Mouse (Mus musculus) MN1 (cell line): Measurements from ENCODE around the gene Myo18a.
A peak's percentile ranks its signal among the peaks of the same experiment; 100 is the strongest.

ENCODE experiments used
- DNase-seq: peaks from one replicate; pipeline ENCODE4 v3.0.0-alpha.2; 2016; ENCODE audit warnings: low spot score

Myo18a gene

GRCm38 (mm10) chr11:77771879-77772713 lies 9.1 kb downstream of the Myo18a start:
- no peak for DNase-seq

GRCm38 (mm10) chr11:77775701-77776400 lies 12.8 kb downstream of the Myo18a start:
- no peak for DNase-seq

DNA sequence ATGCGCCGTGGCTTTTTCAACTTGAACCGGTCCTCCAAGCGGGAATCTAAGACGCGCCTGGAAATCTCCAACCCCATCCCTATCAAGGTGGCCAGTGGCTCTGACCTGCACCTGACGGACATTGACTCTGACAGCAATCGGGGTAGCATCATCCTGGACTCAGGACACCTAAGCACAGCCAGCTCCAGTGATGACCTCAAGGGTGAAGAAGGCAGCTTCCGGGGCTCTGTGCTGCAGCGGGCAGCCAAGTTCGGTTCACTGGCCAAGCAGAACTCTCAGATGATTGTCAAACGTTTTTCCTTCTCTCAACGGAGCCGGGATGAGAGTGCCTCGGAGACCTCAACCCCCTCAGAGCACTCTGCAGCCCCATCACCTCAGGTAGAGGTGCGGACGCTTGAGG lies 14.4 kb downstream of the Myo18a start:
- no peak for DNase-seq

DNA sequence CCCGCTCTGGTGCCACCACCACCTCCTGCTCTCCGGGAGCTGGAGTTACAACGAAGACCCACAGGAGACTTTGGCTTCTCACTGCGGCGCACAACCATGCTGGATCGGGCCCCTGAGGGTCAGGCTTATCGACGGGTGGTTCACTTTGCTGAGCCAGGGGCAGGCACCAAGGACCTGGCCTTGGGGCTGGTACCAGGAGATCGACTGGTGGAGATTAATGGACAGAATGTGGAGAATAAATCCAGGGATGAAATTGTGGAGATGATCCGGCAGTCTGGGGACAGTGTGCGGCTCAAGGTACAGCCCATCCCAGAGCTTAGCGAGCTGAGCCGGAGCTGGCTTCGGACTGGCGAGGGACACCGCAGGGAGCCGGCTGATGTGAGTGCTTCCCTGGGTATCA lies 14.9 kb downstream of the Myo18a start:
- no peak for DNase-seq

- DNase-seq, result no peak
Observed at GRCm38 (mm10) chr11:77779240-77779639, 16.2 kb downstream of the Myo18a start.

- peak; percentile 66 for DNase-seq
Observed at GRCm38 (mm10) chr11:77781088-77781487, 18.0 kb downstream of the Myo18a start.

DNA sequence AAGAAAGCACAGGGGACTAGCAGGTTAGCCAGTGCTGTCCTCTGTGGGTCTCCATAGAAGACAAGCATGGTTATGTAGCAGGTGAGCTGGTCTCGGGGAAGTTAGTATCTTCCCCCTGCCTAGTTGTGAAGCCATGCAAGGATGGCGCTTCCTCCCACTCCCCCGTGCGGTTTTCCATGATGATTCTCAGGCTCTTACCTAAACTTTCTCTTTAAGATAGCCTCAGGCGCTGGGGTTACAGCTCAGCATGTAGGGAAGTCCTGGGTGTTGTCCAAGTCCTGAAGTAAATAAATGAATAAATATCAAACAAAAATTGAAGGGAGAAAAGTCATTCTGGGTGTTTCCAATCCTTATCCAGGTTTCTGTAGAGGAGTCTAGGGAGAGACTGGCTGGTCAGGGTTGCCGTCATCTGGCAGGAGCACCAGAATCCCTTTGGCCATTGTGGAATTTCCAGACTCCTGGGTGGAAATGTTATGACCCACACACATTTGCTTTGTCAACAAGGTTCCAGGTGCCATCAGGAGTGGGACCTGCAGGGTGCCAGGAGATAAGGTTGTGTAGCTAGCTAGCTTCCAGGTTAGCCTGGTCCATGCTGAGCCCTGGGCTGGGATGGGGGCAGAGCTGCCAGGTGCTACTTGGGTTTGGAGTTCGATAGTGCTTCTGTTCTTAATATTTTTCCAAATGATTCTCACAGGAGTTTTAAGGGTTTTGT lies 19.2 kb downstream of the Myo18a start:
- no peak for DNase-seq

GRCm38 (mm10) chr11:77783211-77783746 lies 20.2 kb downstream of the Myo18a start:
- no peak for DNase-seq

DNA sequence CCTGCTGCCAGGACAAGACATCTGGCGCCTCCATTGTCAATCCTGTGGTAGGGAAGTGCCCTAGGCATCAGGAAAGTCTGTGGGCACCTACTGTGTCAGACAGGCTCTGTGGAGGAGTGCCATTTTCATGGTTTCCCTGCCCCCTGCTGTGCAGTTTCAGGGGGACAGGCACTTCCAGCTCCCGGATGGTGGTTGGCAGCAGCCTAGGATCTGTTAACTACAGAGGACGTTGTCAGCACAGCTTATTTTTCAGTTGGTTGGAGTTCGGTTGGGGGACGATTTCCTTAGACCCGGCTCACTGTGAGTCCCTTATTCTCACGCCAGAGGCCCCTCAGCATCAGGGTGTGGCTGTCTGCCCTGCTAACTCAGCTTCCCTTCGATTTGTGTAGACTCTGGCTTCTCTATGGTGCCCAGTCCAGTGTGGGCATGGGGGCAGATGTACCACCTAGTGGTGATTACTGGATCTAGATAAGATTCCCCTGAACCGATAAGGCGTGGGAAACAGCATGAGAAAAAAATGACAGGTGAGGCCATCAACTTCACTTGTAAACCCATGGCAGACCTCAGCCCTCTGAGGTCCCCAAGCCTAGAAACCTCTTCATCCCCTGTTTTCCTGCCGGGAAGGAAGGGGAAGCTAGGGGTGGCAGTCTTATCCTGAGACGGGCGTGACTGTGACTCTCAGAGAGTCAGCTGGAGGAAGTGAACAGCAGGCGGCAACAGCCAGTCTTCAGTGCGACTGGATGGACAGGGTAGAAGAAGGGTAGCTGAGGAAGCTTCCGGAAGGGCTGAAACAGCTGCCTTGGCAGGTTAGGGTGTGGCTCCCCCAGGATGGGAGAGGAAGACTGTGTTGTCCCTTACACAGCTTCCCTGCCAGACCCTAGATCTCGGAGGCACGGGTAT lies 21.0 kb downstream of the Myo18a start:
- no peak for DNase-seq

GRCm38 (mm10) chr11:77784894-77785293 lies 21.8 kb downstream of the Myo18a start:
- DNase-seq, result no peak

DNA sequence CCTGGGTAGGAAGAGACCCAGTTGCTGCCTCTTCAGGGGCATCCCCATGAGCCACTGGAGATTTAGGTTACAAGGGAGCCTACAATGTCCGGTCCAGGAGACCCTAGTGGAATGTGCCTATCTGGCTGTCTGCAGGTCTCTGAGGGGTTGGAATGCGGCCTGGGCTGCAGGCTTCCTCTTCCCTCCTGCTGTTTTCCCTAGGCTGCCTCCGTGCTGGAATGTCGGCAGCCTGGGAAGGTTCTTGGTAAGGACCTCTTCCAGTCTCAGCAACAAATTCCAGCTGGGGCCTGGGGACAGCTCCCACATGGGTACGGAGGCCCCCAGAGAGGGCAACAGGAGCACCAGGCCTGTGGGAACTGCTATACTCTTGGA lies 22.3 kb downstream of the Myo18a start:
- DNase-seq, result no peak

DNA sequence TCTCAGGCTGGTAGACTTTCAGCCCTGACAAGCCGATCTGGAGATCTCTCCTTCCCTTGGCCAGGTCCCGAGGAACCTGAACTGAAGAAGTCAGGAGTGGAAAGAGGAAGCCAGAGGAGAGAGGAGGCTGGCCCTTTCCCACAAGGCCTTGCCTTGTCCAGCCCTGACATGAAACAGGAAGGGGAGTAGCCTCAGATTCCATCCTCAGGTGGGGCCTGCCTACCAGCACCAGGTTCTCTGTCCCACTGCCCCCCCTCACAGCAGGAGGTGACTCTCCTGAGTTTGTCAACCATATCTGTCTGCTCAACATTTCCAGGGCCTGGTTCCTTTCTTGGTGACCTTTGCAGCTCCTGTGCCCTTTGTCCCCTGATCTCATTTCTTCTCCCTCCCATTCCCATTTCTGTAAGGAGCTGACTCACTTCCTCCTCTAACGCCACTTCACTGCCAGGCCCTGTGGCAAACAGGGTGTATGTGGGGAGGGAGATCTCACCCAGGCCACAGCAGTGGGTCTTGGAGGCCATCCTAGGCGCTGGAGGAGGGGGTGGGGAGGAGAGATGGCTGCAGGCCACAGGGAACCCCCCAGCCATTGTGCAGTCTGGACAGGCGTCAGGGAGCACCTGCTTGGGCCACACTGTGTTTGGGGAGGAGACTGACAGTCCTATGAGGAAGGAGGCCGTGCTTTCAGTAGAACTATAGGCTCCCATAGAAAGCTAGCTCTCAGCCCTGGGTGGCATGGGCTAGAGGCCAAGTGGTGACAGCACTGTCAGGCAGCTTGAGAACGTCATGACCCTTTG lies 22.9 kb downstream of the Myo18a start:
- DNase-seq, result peak; percentile 51

DNA sequence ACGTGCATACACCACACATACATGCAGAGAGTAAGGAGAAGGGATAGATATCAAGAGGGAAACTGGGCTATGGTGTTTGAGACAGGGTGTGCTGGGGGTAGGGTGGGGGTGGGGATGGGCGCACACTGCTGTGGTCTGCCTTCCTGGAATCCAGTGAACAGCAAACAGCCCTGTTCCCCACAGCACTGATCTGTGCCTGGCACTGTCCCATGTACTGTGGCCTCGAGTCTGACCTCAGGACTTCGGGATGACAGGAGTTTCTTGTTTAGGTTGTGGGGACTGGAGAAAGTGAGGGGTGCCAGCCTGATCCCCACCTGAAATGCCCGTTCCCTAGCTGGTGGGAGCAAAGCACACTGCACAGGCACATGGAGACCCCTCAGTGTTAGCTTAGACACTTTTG lies 24.7 kb downstream of the Myo18a start, which contains the start of gene Gm10277:
Gene Gm10277, minus strand, starts transcription at position 41 of the 400 bp plus-strand sequence.
- no peak for DNase-seq

GRCm38 (mm10) chr11:77789512-77789911 lies 26.5 kb downstream of the Myo18a start:
- DNase-seq, result no peak

DNA sequence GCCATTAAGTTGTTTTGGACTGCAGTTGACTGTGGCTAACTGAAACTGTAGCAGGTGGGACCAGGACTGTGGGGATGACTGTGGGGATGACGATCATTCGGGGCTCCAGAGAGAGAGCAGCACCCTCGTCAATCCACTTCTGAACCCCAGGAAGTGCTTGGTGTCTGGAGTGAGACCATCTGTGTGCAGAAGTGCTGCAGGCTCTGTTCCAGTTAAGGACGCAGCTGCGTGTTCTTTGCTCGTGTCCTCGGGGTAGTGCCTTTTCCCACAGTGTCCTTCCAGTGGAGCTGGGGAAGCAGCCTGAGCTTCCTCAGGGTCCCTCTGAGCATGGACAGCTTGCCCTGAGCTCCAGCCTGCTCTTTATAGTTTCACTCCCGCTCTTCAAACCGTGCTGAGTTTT lies 27.2 kb downstream of the Myo18a start:
- no peak for DNase-seq

DNA sequence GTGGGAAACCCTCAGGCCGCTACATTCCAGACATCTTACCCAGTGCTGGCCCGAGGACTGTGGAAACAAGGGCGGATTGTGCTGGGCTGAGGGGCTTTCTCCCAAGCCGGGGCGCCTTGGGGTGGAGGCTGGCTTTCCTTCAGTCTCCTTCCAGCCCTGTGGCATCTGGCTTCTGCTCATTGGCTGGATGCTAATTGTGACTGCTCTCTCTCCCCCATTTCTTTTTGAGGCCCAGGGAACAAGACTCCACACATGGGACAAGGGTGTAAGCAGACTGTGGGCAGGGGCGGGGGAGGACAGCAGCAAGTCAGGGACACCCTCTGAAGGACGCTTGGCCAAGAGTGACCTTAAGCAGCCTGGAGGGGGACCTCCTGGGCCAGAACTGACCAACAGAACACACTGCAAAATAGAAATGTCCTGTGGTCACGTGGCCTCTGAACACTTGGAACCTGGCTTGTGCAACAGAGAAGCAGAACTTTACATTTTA lies 28.2 kb downstream of the Myo18a start:
- DNase-seq, result peak; percentile 22

DNA sequence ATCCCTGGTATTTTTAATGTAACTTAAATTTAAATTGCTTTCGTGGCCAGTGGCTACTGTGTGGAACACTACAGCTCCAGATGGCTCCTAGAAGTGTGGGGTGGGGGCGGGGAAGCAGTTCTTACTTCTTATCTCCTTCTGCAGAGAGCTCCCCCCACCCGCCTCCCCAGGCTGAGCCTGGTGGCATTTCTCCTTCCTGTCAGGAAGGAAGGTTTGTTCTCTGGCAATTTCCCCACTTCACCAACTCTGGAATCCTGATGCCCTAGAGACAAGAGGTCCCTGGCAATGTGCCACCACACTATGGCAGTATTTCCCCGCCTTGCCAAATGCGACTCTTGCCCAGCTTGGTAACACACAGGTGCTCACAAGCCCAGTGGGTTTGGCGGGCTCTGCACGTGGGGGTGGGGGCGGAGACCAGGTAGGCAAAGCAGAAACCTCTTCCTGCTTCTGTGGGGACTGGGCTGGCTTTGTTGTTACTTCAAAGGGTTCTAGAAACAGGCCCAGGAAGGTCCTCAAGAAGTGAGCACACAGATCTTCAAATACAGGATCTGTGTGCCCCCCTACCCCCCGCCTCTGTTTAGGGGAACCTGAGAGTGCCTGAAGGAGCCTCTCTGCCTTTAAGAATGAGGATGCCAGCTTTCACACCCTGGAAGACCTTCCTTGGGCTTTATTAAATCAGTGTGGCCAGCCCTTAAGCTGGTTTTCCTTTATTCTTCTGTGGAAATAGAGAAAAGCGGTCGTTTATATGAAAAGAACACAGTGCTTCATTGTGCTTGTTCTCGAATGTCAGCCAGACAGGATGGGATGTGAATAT lies 28.9 kb downstream of the Myo18a start:
- DNase-seq, result peak; percentile 71

- peak; percentile 57 for DNase-seq
Observed at GRCm38 (mm10) chr11:77792566-77792909, 29.5 kb downstream of the Myo18a start.

DNA sequence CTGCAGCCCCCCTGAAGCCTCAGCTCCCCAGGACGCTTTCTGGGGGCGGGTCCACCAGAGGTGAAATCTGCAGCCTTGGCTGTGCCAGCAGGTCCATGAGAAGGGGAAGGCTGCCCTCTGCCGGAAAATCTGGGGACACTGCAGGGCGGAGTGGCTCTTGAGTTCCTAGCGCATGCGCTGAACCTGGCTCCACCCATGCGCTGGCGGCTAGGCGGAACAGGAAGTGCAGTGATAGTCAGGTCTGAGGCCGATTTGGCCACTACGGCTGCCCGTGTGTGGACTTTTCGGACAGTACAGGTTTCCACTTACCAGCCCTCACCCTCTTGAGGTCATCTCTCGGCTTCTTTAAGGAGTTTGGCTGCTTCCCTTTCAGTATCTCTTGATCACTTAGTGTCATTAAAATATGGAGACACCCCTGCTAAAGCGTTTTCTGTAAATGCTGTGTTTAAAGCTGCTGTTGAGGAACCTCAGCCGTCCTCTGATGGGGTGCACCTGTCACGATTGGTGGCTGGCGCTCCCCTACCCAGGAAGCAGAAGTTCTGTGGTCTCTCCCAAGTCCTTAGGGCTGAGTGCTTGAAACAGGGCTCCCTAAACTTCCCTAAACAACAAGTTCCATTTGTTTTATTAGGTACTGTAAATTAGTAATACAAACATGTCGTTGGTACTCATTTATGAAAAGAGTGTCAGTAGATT lies 30.3 kb downstream of the Myo18a start:
- DNase-seq, result peak; percentile 96
